Mouse (Mus musculus) liver, embryonic 14.5 days (tissue): ENCODE measurements around the gene Hist1h2bn.
"Not testable (repeated sequence)": the region's sequence is repeated elsewhere in the genome, so short reads cannot be mapped to it uniquely, and the experiment has no call there.

Source experiments
- CTCF ChIP-seq: IDR thresholded peaks from 2 replicates; pipeline ENCODE4 v1.5.1; 2016; ENCODE audit warnings: antibody characterized with exemption, low read depth, control low read depth
- EP300 ChIP-seq: IDR thresholded peaks from 2 replicates; pipeline ENCODE4 v1.6.1; 2016; ENCODE audit warnings: antibody characterized with exemption, low read depth

- TF ChIP-seq CTCF = not testable (repeated sequence)
- TF ChIP-seq EP300 = peak; percentile 71
Observed at GRCm38 (mm10) chr13:21721757-21722372, 32.1 kb upstream of the Hist1h2bn start, which contains the start of gene Hist1h2bm.
